Mouse (Mus musculus) intestine, embryonic 16.5 days (tissue): Measurements from ENCODE around the gene Ap4s1. TPM values are rescaled to one million over a fixed set of nuclear protein-coding genes. Genes with fewer than 3 reads are reported as not detected.
A peak's percentile ranks its signal among the peaks of the same experiment; 100 is the strongest.
"Not testable (repeated sequence)": the region's sequence is repeated elsewhere in the genome, so short reads cannot be mapped to it uniquely, and the experiment has no call there.

Experiments used
- ATAC-seq: fragments of 200-750 bp; cut with Nextera tagmentation; 2 replicates; pipeline ENCODE4 v1.8.0; 2017; ENCODE audit warnings: moderate TSS enrichment, moderate library complexity
- H3K27ac ChIP-seq: fragments of 300-500 bp; sonication (generic); 2 replicates; pipeline ENCODE4 v1.5.1; 2014; ENCODE audit warnings: mild to moderate bottlenecking, low read length
- H3K27me3 ChIP-seq: fragments of 300-500 bp; sonication (generic); replicated peaks from 2 replicates; pipeline ENCODE4 v1.6.1; 2014; ENCODE audit warnings: low read length, control low read depth, mixed read lengths; ENCODE audit not compliant: control insufficient read depth, insufficient read depth
- H3K36me3 ChIP-seq: fragments of 300-500 bp; sonication (generic); 2 replicates; pipeline ENCODE4 v1.6.1; 2014; ENCODE audit warnings: low read length, control low read depth; ENCODE audit not compliant: control insufficient read depth, insufficient read depth
- H3K4me1 ChIP-seq: fragments of 300-500 bp; sonication (generic); 2 replicates; pipeline ENCODE4 v1.6.1; 2014; ENCODE audit warnings: low read length, control low read depth, mixed read lengths; ENCODE audit not compliant: control insufficient read depth, insufficient read depth
- H3K4me2 ChIP-seq: fragments of 300-500 bp; sonication (generic); 2 replicates; pipeline ENCODE4 v1.6.1; 2014; ENCODE audit warnings: low read depth, low read length, control low read depth
- H3K4me3 ChIP-seq: fragments of 300-500 bp; sonication (generic); 2 replicates; pipeline ENCODE4 v1.5.1; 2014; ENCODE audit warnings: mild to moderate bottlenecking, low read length
- H3K9ac ChIP-seq: fragments of 300-500 bp; sonication (generic); 2 replicates; pipeline ENCODE4 v1.6.1; 2014; ENCODE audit warnings: low read depth, low read length
- H3K9me3 ChIP-seq: fragments of 300-500 bp; sonication (generic); 2 replicates; pipeline ENCODE4 v1.6.1; 2016; ENCODE audit warnings: low read length, control low read depth; ENCODE audit not compliant: control insufficient read depth
- WGBS: fragments of 180-500 bp; shearing (Covaris S2); extraction: QIAGEN DNeasy Blood & Tissue Kit; methylation state at CpG from one replicate; pipeline ENCODE4 v1.1.7; 2014; 5-methylcytosine and 5-hydroxymethylcytosine counted together
- polyA plus RNA-seq: library from polyadenylated mRNA; unstranded; fragments of >200 nt; fragmentation: Nextera tagmentation; extraction: Ambion mirVana; gene quantifications from 2 replicates; pipeline ENCODE4 v1.2.1, GENCODE M21; 2015

The Ap4s1 gene
- polyA plus RNA-seq: 20.7 and 21.1 TPM in 2 replicates

DNA sequence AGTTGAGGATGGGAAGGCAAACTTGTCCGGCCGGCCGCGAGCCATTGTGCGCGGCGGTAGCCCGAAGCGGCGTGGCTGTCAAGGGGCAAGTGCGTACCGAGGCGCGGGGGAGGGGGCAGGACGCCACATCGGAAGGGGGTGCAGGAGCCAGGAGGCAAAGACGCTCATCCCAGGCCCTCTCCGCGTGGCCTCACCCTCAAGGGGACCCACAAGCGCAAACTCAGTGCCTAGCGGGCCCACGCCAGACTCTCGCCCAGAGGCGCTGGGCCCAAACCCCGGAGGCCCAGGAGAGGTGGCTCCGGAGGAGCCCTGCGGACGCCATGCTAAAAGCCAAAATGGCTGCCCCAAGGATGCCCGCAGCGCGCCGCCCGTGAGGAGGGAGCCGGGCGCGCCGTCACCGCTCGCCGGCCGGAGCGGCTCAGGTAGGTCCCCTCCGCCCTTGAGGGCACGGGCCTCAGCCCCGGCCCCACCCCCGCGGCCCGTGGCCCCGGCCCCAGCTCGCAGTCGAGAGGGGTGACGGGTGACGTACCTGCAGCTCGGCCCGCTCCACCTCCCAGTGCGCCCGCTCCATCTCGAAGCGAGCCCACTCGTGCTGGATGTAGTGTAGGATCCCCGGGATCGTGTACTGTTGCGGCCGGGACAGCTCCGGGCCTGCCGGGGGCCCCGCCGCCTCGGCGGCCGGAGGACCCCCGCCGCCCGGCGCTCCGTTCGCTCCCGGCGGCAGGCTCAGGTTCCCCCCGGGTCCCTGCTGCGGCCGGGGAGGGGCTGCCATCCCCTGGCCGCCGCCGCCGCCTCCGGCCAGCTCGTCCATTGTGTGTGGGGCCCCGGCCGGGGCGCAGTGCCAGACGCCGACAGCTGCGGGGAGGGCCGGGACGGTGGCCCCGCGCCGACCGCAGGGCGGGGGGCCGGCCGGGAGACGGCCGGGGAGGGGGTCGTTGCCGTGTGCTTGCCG is at the start of gene Ap4s1:
TSS of gene Ap4s1 (plus strand) at position 141 of the 952 bp plus-strand sequence.
- ATAC-seq: peak; percentile 80
- 1% methylated on average over 99 of the region's 108 CpGs for WGBS
- H3K4me3 ChIP-seq: peak within 1 kb of the TSS; percentile 98

DNA sequence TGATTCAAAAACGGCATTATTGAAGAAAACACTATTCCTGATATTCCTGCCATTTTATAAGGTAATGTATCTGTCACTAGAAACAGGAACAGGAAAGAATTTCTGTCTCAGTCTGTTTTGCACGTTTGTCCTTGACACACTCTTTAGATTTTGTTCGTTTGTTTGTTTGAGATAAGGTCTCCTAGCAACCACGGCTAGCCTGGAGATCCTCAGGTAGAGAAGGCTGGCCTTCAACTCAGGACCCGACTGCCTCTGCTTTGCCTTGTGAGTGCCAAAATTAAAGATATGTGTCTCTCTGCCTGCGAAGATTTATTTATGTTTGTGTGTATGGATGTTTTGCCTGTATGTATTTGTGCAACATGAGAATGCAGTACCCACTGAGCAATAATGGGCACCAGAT is 49.0 kb upstream of the Ap4s1 start:
- no peaks in the 10 kb centered on the region for H3K27me3 ChIP-seq
- no peak overlapping the region for H3K4me3 ChIP-seq
- 0 out of 2 replicates have a peak overlapping the region, but pooled peaks have one; percentile 1 for H3K27ac ChIP-seq
- 33% methylated on average over 6 of the region's 6 CpGs for WGBS
- ATAC-seq: peak; percentile 86
- H3K4me1 ChIP-seq: no peaks in the 10 kb centered on the region
- H3K4me2 ChIP-seq: no peak overlapping the region
- H3K9ac ChIP-seq: no peak overlapping the region
- peaks cover under 1% of the 10 kb centered on the region; the same call in 1 of the 2 replicates for H3K36me3 ChIP-seq
- no peaks in the 10 kb centered on the region for H3K9me3 ChIP-seq

More for the DNA sequence above, at the start of gene Ap4s1:
- Histone ChIP-seq H3K9me3 (no peaks in the 10 kb centered on the region), H3K4me2 (peak within 1 kb of the TSS; percentile 72), H3K4me1 (peaks cover 14% of the 10 kb centered on the region), H3K27ac (peak within 1 kb of the TSS; percentile 100), H3K27me3 (no peaks in the 10 kb centered on the region), H3K9ac (peak within 1 kb of the TSS; percentile 99), H3K36me3 (no peaks in the 10 kb centered on the region)

DNA sequence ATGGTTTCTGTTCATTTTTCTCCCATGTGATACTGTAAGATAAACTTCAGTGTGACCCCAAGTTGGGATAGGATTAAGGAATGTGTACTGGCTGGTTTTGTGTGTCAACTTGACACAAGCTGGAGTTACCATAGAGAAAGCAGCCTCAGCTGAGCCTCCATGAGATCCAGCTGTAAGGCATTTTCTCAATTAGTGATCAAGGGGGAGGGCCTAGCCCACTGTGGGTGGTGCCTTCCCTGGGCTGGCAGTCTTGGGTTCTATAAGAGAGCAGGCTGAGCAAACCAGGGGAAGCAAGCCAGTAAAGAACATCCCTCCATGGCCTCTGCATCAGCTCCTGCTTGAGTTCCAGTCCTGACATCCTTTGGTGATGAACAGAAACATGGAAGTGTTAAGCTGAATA is 41.4 kb upstream of the Ap4s1 start:
- not testable (repeated sequence) for H3K4me2 ChIP-seq, H3K4me3 ChIP-seq, H3K27me3 ChIP-seq, ATAC-seq, H3K9me3 ChIP-seq, H3K4me1 ChIP-seq, H3K27ac ChIP-seq, H3K36me3 ChIP-seq, H3K9ac ChIP-seq

DNA sequence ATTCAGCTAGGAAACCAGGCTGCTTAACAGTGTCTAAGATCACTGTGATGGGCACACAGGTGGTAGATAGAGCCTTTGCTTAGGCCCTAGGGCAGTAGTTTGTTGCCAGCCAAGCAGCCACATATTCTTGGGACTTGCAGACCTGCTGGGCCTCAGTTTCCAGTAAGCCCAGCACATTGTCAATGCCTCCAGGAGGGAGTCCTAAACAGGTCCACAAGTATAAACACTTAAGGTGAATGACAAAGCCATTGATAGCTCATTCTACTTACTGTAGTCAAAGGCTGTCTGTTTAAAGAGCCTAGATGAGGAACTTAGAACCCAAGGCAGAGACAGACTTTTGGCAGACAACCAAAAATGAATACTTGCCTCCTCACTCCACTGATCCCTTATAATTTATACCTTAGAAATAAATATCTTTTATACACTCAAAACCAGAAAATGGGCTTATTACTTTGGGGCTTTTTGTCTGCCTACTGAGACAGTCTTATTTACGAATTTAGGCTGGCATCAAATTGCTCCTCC is 34.8 kb upstream of the Ap4s1 start:
- H3K4me1 ChIP-seq: no peaks in the 10 kb centered on the region
- no peak overlapping the region for H3K27ac ChIP-seq
- no peak overlapping the region for H3K9ac ChIP-seq
- H3K27me3 ChIP-seq: no peaks in the 10 kb centered on the region
- whole genome bisulfite sequencing: 78% methylated on average over 1 of the region's 1 CpGs
- no peaks in the 10 kb centered on the region for H3K36me3 ChIP-seq
- H3K4me3 ChIP-seq: no peak overlapping the region
- no peaks in the 10 kb centered on the region for H3K9me3 ChIP-seq
- H3K4me2 ChIP-seq: no peak overlapping the region
- ATAC-seq: no peak

- no peaks in the 10 kb centered on the region for H3K36me3 ChIP-seq
- 0 out of 2 replicates have a peak, but pooled peaks cover 4% of the 10 kb centered on the region for H3K4me1 ChIP-seq
- H3K9ac ChIP-seq: no peak overlapping the region
- no peaks in the 10 kb centered on the region for H3K27me3 ChIP-seq
- no peak overlapping the region for H3K4me3 ChIP-seq
- no peak overlapping the region for H3K4me2 ChIP-seq
- no peak for ATAC-seq
- H3K9me3 ChIP-seq: no peaks in the 10 kb centered on the region
- no peak overlapping the region for H3K27ac ChIP-seq
Observed at GRCm38 (mm10) chr12:51663011-51663410, 27.8 kb upstream of the Ap4s1 start.

GRCm38 (mm10) chr12:51663908-51664307 is 26.9 kb upstream of the Ap4s1 start:
- H3K9ac ChIP-seq: no peak overlapping the region
- no peaks in the 10 kb centered on the region for H3K27me3 ChIP-seq
- no peak for ATAC-seq
- H3K4me1 ChIP-seq: 0 out of 2 replicates have a peak, but pooled peaks cover 4% of the 10 kb centered on the region
- H3K4me2 ChIP-seq: no peak overlapping the region
- H3K4me3 ChIP-seq: no peak overlapping the region
- H3K36me3 ChIP-seq: no peaks in the 10 kb centered on the region
- H3K27ac ChIP-seq: no peak overlapping the region
- H3K9me3 ChIP-seq: no peaks in the 10 kb centered on the region

DNA sequence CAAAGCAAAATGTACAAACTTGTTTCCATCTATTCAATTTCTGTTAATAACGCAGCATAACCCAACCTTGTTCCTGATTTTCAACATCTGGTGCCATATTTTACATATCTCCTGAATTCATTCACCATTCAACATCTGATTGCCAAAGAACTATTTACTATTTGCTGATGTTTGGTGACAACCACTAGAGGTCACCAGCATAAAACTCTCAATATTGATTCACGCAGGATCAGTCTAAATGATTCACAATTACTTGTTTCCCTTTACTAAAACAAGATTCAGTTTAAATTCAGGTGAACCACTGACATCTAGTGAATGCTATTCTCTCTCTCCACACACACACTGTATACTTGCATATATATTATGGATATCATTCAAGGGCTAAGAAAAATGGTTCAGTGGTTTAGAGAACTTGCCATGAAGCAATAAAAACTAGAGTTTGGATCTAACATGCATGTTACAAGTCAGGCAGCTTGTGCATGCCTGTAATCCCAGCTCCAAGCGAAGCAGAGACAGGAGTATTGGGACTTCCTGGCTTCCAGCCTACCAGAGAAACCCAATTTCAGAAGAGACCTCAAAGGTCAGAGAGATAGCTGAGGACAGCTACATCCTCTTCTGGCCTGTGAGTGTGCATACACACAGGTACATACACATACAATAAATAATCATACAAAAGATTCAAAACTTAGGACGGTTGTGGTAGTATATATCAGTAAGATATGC is 24.0 kb upstream of the Ap4s1 start:
- Histone ChIP-seq H3K27me3 (no peaks in the 10 kb centered on the region), H3K9ac (no peak overlapping the region), H3K4me2 (no peak overlapping the region), H3K9me3 (no peaks in the 10 kb centered on the region), H3K4me3 (no peak overlapping the region), H3K4me1 (peaks cover 4% of the 10 kb centered on the region; the same call in 1 of the 2 replicates), H3K36me3 (no peaks in the 10 kb centered on the region), H3K27ac (no peak overlapping the region)
- peak; percentile 21; the same call in 1 of the 2 replicates for ATAC-seq
- 71% methylated on average over 4 of the region's 4 CpGs for WGBS

GRCm38 (mm10) chr12:51671231-51671891 is 19.5 kb upstream of the Ap4s1 start:
- 36% methylated on average over 5 of the region's 5 CpGs for WGBS
- Histone ChIP-seq H3K9ac (no peak overlapping the region), H3K4me2 (no peak overlapping the region), H3K27me3 (no peaks in the 10 kb centered on the region), H3K36me3 (no peaks in the 10 kb centered on the region), H3K9me3 (no peaks in the 10 kb centered on the region), H3K27ac (no peak overlapping the region), H3K4me3 (no peak overlapping the region), H3K4me1 (peaks cover 7% of the 10 kb centered on the region)
- ATAC-seq: no peak

- 60% methylated on average over 4 of the region's 4 CpGs for WGBS
Observed at GRCm38 (mm10) chr12:51673270-51673669, 17.6 kb upstream of the Ap4s1 start.

More at GRCm38 (mm10) chr12:51673270-51673669, 17.6 kb upstream of the Ap4s1 start:
- Histone ChIP-seq H3K9ac (no peak overlapping the region), H3K4me3 (no peak overlapping the region), H3K36me3 (no peaks in the 10 kb centered on the region), H3K27ac (no peak overlapping the region), H3K27me3 (no peaks in the 10 kb centered on the region), H3K4me2 (no peak overlapping the region), H3K9me3 (no peaks in the 10 kb centered on the region), H3K4me1 (peaks cover 7% of the 10 kb centered on the region)
- no peak for ATAC-seq
